Mouse (Mus musculus): ENCODE data around the gene Llgl1.

The Llgl1 gene

GRCm38 (mm10) chr11:60726601-60727391, 27.3 kb downstream of the Llgl1 start, which contains the start of gene Flii:
Gene Flii, minus strand, starts transcription at chr11:60727263.
- peak; percentile 83 for DNase-seq (ENCODE audit: low read depth, low spot score)

GRCm38 (mm10) chr11:60727392-60728140, 28.0 kb downstream of the Llgl1 start:
- no peak for DNase-seq (ENCODE audit: low read depth, low spot score)

DNA sequence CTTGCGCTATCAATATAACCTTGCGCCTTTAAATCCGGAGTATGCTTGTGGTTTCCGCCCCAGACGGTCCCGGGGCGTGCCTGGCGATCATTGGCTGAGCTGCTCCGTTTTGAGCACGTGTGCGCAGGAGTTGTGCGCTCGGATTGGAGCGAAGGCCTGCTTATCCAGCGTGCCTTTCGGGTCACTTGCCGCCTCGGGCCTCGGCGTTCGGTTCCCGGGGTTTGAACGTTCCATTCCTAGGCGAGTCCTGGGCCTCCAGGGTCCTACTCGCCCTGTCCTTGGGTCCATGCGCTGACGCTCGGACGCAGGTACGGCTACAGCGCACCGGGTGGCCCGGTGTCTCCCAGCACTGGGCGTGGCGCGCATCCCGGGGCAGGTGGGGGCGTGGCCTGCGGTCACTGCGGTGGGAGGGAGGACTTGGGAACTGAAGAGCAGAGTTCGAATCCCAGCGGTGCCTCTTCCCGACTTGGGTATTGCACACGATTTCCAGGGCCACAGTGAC, 28.8 kb downstream of the Llgl1 start, which contains the start of gene Mief2:
TSS of gene Mief2 (plus strand) at position 139 of the 502 bp plus-strand sequence.
- peak; percentile 95 for DNase-seq (ENCODE audit: low read depth, low spot score)

DNA sequence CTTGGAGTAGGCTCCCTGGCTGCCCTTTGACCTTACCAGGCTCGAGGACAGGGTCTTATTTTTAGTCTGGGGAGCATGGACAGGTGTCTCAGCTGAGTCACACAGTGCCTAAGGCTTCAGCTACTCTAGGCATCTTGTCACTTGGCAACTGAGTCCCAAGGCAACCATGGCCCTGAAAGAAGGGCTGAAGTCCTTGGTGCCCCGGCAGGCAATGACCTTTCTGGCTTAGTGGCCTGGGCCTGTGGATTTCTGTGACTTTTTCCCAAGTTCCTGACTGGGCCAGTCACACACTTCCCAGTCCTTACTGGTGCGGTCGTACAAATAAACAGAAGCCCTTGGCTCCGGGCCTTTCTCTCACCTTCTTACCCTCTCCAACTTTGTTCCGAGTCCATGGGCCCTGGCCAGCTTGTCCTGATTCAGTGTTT, 29.7 kb downstream of the Llgl1 start:
- DNase-seq (ENCODE audit: low read depth, low spot score), result no peak

- DNase-seq (ENCODE audit: low read depth, low spot score), result no peak
Observed at GRCm38 (mm10) chr11:60730169-60730568, 30.6 kb downstream of the Llgl1 start.

DNA sequence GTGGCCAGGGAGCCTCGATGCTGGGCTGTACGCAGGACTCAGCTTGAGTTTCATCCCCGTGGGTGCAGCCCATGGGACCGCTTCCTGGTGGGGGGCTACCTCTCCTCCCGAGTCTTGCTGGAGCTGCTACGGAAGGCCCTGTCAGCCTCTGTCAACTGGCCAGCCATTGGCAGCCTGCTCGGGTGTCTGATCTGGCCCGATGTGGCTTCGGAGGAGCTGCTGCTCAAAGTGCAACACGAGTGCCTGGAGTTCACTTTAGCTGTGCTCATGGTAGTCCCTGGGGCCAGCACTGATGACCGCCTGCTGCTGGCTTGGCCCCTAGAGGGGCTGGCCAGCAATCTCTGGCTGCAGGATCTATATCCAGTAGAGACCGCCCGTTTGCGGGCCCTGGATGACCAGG, 31.7 kb downstream of the Llgl1 start:
- DNase-seq (ENCODE audit: low read depth, low spot score), result no peak

GRCm38 (mm10) chr11:60734206-60734605, 34.7 kb downstream of the Llgl1 start:
- no peak for DNase-seq (ENCODE audit: low read depth, low spot score)

DNA sequence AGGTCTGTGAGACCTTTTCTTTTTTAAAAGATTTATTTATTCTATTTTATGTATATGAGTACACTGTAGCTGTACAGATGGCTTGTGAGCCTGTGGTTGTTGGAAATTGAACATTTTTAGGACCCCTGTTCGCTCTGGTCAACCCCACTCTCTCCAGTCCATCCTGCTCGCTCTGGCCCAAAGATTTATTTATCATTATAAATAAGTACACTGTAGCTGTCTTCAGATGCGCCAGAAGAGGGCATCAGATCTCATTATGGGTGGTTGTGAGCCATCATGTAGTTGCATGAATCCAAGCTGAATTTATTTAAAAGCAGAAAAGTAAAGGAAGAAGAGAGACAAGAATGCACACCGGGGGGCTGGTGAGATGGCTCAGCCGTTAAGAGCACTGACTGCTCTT, 35.7 kb downstream of the Llgl1 start:
- DNase-seq (ENCODE audit: low read depth, low spot score), result no peak

DNA sequence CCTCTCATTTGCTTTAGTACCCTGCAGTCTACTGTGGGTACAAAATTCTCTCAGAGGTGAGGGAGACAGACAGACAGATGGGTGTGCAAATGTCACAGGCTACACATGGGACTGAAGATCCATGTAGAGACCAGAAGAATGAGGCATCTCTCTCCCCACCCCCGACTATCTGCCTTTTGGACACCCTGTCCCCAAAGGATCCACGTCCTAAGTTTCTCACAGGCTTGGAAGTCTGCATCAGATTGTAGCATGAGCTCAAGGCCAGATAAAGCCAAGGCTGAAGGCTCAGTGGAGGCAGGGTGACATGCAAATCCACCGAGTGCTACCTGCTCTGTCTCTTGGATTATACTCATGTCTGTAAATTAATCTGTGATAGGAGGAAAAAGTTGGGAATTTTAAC, 37.0 kb downstream of the Llgl1 start:
- DNase-seq (ENCODE audit: low read depth, low spot score), result no peak

- DNase-seq (ENCODE audit: low read depth, low spot score), result no peak
Observed at GRCm38 (mm10) chr11:60737450-60737849, 37.9 kb downstream of the Llgl1 start.

DNA sequence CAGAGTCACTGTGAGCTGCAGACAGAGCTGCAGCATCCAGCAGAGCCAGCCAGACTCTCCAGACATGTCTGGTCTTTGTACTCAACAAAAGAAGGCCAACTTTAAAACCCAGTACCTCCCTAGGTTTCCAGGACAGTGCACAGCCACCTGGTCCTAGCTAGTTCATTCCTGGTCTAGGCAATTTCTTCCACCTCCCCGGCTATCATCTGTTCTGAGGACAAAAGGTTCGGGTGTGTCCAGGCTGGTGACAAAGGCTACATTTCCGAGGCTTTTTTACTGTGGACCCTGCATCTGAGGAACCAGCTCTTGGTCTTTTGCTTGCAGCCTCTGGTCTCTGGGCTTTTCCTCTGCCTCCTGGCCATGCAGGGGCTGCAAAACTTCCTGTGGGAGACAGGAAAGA, 40.8 kb downstream of the Llgl1 start:
- DNase-seq (ENCODE audit: low read depth, low spot score), result no peak

DNA sequence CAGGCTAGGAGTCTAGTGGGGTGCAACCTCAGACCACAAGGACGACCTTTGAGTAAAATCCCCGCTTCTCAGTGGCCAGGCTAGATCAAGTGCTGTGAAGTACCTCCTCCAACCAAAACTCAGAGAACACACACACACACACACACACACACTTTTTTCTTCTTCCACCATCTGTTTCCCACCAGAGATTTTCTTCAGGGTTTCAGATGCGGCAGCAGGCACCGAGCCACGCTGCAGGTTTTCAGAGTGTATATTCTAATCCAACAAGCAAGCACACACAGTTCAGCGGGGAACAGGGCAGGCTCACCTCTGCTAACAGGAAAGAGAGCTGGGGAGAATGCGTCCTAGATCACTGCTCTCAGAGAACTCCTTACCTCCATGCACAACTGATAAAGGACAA, 56.0 kb downstream of the Llgl1 start:
- no peak for DNase-seq (ENCODE audit: low read depth, low spot score)

GRCm38 (mm10) chr11:60761681-60762080, 62.2 kb downstream of the Llgl1 start:
- DNase-seq (ENCODE audit: low read depth, low spot score), result no peak
